Mouse (Mus musculus): ENCODE data around the gene Gm17387. TPM values are rescaled to one million over a fixed set of nuclear protein-coding genes. Genes with fewer than 3 reads are reported as not detected.

Gm17387 gene
- polyA plus RNA-seq (2012; rRNA removed) = not detected in 2 replicates

DNA sequence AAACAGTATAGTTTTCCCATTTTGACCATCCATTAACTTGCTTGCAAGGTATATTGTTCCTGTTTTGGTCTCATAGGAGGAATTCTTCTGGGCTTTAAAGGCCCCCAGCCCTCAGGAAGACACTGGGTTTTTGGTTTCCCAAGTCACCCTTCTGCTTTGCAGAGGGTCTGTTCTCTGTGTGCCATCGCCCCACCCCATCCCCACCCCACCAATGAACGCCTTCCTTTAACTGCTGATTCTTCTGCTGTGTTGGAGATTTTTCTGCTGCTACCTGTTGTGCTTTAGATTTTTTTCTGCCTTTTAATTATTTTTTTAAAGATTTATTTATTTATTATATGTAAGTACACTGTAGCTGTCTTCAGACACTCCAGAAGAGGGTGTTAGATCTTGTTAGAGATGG is at the start of gene Gm17387:
Gene Gm17387, plus strand, starts transcription at position 301 of the 400 bp plus-strand sequence.

DNA sequence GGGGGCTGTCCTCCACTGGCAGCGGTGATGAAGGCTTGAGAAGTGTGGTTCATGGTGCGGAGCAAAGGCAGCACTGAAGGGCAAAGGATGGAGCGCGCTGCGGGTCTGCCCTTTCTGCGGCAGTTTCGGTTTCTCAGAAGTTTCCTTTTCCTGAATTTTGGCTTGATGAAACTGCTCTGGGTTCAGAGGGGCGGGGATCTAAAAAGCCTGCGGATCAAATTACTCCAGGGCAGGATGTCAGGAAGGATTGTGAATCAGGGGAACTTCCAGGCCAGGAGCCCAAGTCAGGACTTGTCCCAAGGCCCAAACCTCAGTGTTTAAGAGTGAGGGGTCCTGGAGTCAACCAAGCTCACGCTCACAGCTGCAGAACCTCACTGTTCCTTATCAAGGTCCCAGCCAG is 18.3 kb upstream of the Gm17387 start, which contains the start of gene Ifitm3:
Gene Ifitm3, minus strand, starts transcription at position 178 of the 400 bp plus-strand sequence.

DNA sequence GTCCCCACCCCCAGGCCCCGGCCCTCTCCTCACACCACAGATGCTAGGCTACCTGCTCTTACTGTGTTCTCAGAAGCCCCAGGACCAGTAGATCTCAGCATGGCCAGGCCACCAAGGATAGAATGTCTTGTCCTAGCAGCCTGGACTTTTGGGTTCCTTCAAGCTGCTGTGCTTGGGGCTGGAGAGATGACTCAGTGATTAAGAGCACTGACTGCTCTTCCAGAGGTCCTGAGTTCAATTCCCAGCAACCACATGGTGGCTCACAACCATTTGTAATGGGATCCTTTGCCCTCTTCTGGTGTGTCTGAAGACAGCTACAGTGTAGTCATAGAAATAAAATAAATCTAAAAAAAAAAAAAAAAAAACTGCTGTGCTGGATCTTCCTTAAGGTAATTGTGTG is 11.1 kb upstream of the Gm17387 start, which contains the start of gene Ifitm6:
Gene Ifitm6, minus strand, starts transcription at position 101 of the 400 bp plus-strand sequence.

DNA sequence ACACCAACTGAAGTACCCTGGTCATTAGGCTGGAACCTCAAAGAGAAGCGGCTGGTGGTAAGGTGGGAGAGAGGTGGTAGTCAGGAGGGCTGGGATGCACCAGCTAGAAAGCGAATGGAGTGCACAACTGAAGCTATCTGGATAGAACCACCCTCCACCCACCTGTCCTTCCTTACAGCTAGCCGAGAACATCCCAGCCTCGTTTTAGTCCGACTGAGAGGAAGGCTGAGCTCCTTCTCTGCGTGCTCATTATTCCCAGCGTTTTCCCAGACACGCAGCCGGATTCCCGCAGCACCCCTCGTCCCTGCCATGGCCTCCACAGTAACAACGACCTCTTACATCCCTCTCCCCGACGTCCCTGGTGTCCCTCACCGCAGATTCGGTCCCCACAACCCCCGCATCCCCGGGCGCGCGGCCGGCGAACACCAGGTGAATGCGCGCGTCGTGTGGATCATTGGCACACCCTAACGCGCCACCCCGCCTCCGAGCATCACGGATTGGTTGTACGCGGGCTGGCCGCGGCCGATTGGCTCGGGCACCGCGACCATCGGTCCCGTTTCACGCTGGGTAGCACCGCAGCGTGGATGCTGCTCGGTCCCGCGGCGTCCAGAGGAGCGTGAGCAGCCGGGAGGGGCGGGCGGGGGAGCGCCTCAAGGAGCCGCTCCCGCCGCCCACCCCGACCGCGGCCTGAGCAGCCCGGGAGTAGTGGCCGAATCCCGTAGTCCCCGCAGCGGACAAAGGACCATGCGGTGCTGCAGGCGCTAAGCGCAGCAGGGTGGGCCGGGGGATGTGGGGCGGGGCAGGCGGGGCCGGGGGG is 31.7 kb downstream of the Gm17387 start, which contains the start of gene B4galnt4:
Gene B4galnt4, plus strand, starts transcription at position 679 of the 817 bp plus-strand sequence.

DNA sequence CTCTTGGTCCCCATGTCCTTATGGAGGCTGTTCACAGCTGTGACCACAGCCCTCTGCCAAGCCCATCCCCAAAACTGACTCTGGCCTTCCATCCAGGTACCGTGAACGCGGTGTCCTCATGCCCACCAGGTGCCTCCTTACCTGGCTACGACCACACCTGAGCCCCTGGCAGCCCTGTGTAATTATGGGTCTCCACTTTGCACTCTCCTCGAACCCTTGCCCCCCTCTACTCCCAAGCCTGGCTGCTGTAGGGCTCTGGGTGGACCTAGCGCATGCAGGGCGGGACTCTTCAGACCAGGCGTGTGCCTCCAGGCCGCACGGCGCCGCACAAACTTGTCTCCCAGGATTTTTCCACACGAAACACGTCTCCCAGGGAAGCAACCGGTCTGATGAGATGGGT is 48.9 kb downstream of the Gm17387 start, which contains the start of gene Pkp3:
Gene Pkp3, plus strand, starts transcription at position 378 of the 400 bp plus-strand sequence.

Other genes with a start within 250 kb of the Gm17387 start
- gene Syce1, start 241.3 kb upstream of the Gm17387 start, polyA plus RNA-seq (2012; rRNA removed) = 0.05 and 0.12 TPM in 2 replicates
- gene Zfp941, start 207.0 kb upstream of the Gm17387 start, polyA plus RNA-seq (2012; rRNA removed) = 0.11 and 0.14 TPM in 2 replicates
- 7.3 and 8.3 TPM in 2 replicates for gene Urah, start 194.1 kb upstream of the Gm17387 start, polyA plus RNA-seq (2012; rRNA removed)
- not detected in 2 replicates for gene Scgb1c1, start 183.6 kb upstream of the Gm17387 start, polyA plus RNA-seq (2012; rRNA removed)
- gene Odf3, start 181.3 kb upstream of the Gm17387 start, polyA plus RNA-seq (2012; rRNA removed) = not detected in 2 replicates
- not detected in 2 replicates for gene Gm45785, start 172.8 kb upstream of the Gm17387 start, polyA plus RNA-seq (2012; rRNA removed)
- gene Ric8a, start 172.2 kb upstream of the Gm17387 start, polyA plus RNA-seq (2012; rRNA removed) = 14.7 and 15.6 TPM in 2 replicates
- 10.5 and 11.7 TPM in 2 replicates for gene Bet1l, start 171.6 kb upstream of the Gm17387 start, polyA plus RNA-seq (2012; rRNA removed)
- 50.0 and 57.2 TPM in 2 replicates for gene Psmd13, start 147.2 kb upstream of the Gm17387 start, polyA plus RNA-seq (2012; rRNA removed)
- gene Sirt3, start 146.8 kb upstream of the Gm17387 start, polyA plus RNA-seq (2012; rRNA removed) = 12.5 and 15.1 TPM in 2 replicates
- gene Cox8b, start 128.7 kb upstream of the Gm17387 start, polyA plus RNA-seq (2012; rRNA removed) = 0.48 TPM in 1 of 2 replicates, not detected in the other
- gene Nlrp6, start 108.2 kb upstream of the Gm17387 start, polyA plus RNA-seq (2012; rRNA removed) = 5.6 and 7.4 TPM in 2 replicates
- 6.0 and 7.0 TPM in 2 replicates for gene Pgghg, start 87.7 kb upstream of the Gm17387 start, polyA plus RNA-seq (2012; rRNA removed)
- 0.38 and 0.46 TPM in 2 replicates for gene Ifitm5, start 78.8 kb upstream of the Gm17387 start, polyA plus RNA-seq (2012; rRNA removed)
- gene Gm45717, start 73.2 kb upstream of the Gm17387 start, polyA plus RNA-seq (2012; rRNA removed) = not detected in 2 replicates
- gene Ifitm2, start 73.1 kb upstream of the Gm17387 start, polyA plus RNA-seq (2012; rRNA removed) = 219 and 222 TPM in 2 replicates
- gene Ifitm1, start 61.9 kb upstream of the Gm17387 start, polyA plus RNA-seq (2012; rRNA removed) = 29.1 and 33.2 TPM in 2 replicates
- 28.7 and 41.6 TPM in 2 replicates for gene Ifitm3, start 18.4 kb upstream of the Gm17387 start, polyA plus RNA-seq (2012; rRNA removed)
- 8.3 and 10.9 TPM in 2 replicates for gene Ifitm6, start 11.2 kb upstream of the Gm17387 start, polyA plus RNA-seq (2012; rRNA removed)
- gene B4galnt4, start 32.0 kb downstream of the Gm17387 start, polyA plus RNA-seq (2012; rRNA removed) = 0.59 and 0.76 TPM in 2 replicates
- 0.38 and 0.48 TPM in 2 replicates for gene Pkp3, start 49.1 kb downstream of the Gm17387 start, polyA plus RNA-seq (2012; rRNA removed)
- gene Sigirr, start 71.4 kb downstream of the Gm17387 start, polyA plus RNA-seq (2012; rRNA removed) = 9.1 and 10.7 TPM in 2 replicates
- 0.36 TPM in 2 replicates for gene Ano9, start 88.7 kb downstream of the Gm17387 start, polyA plus RNA-seq (2012; rRNA removed)
- 62.0 and 81.0 TPM in 2 replicates for gene Ptdss2, start 93.3 kb downstream of the Gm17387 start, polyA plus RNA-seq (2012; rRNA removed)
- 23.5 and 28.6 TPM in 2 replicates for gene Rnh1, start 143.7 kb downstream of the Gm17387 start, polyA plus RNA-seq (2012; rRNA removed)
- gene Hras, start 164.9 kb downstream of the Gm17387 start, polyA plus RNA-seq (2012; rRNA removed) = 67.7 and 68.0 TPM in 2 replicates
- gene Lrrc56, start 165.0 kb downstream of the Gm17387 start, polyA plus RNA-seq (2012; rRNA removed) = 13.2 and 14.8 TPM in 2 replicates
- 1.6 and 2.0 TPM in 2 replicates for gene Lmntd2, start 184.9 kb downstream of the Gm17387 start, polyA plus RNA-seq (2012; rRNA removed)
- 22.1 and 22.8 TPM in 2 replicates for gene Rassf7, start 186.7 kb downstream of the Gm17387 start, polyA plus RNA-seq (2012; rRNA removed)
- 10.8 and 16.2 TPM in 2 replicates for gene Phrf1, start 199.7 kb downstream of the Gm17387 start, polyA plus RNA-seq (2012; rRNA removed)
- 8.3 and 11.9 TPM in 2 replicates for gene Irf7, start 237.3 kb downstream of the Gm17387 start, polyA plus RNA-seq (2012; rRNA removed)
- gene Cdhr5, start 247.7 kb downstream of the Gm17387 start, polyA plus RNA-seq (2012; rRNA removed) = 0.07 and 0.09 TPM in 2 replicates

Measured in liver, embryonic 14 days (tissue).